Mouse (Mus musculus) adrenal gland, postnatal 36 days (tissue): ENCODE measurements around the gene Ybx3. TPM values are rescaled to one million over a fixed set of nuclear protein-coding genes. Genes with fewer than 3 reads are reported as not detected.

Experiments
- DNase-seq, 2 experiments: peaks; one replicate each; pipeline ENCODE4 v3.0.0; 2021; ENCODE audit warnings: mixed read lengths in 1 of 2
- total RNA-seq, 2 experiments: library from RNA; stranded (reverse); gene quantifications; 2 replicates each; pipeline ENCODE4 v1.2.3; 2021

Ybx3 gene
- total RNA-seq, 2 experiments from 2014 or later = 200 to 230 TPM

- DNase-seq = no peak
These were observed 49.5 kb downstream of the Ybx3 start for GRCm38 (mm10) chr6:131338787-131339186.

GRCm38 (mm10) chr6:131327076-131327475 lies 61.2 kb downstream of the Ybx3 start:
- no peak for DNase-seq

GRCm38 (mm10) chr6:131321854-131322639 lies 66.2 kb downstream of the Ybx3 start:
- DNase-seq = no peak

- DNase-seq = no peak
These were observed 71.8 kb downstream of the Ybx3 start for GRCm38 (mm10) chr6:131316155-131317101.

Other genes starting within 250 kb of the Ybx3 start
- gene Klra2, start 141.1 kb downstream of the Ybx3 start, total RNA-seq = 1 to 10 TPM; 2.5 to 3.0 TPM
- 10 to 100 TPM; 10.7 to 12.7 TPM for gene Magohb, start 95.2 kb downstream of the Ybx3 start, total RNA-seq
- gene Styk1, start 34.9 kb downstream of the Ybx3 start, total RNA-seq = under 1 TPM; 0.30 to 0.53 TPM
- gene 5430401F13Rik, start 97.9 kb upstream of the Ybx3 start, total RNA-seq = not detected
- not detected for gene Gm6619, start 97.9 kb upstream of the Ybx3 start, total RNA-seq
- not detected for gene Tas2r130, start 242.4 kb upstream of the Ybx3 start, total RNA-seq